Mouse (Mus musculus): ENCODE measurements at regions not wholly inside any gene's neighbourhood (a gene's known extent, or its start where the extent isn't known, plus 50 kb on each side); places are given as distances from the start of the nearest gene placed in this dataset.

GRCm38 (mm10) chr8:89271381-89272355, 227.7 kb upstream of the Sall1 start:
- TF ChIP-seq CTCF (IDR thresholded peaks at IDR 0.05; ENCODE audit: extremely low read depth, insufficient read length, insufficient replicate concordance, low read depth, low read length) (no peak), POLR2A (IDR thresholded peaks at IDR 0.05; ENCODE audit: low read depth, low read length) (no peak)

Measured in small intestine, adult 2 months (tissue).